9 mouse cellular contexts compared by ENCODE assay signal in the genomic region with DNA sequence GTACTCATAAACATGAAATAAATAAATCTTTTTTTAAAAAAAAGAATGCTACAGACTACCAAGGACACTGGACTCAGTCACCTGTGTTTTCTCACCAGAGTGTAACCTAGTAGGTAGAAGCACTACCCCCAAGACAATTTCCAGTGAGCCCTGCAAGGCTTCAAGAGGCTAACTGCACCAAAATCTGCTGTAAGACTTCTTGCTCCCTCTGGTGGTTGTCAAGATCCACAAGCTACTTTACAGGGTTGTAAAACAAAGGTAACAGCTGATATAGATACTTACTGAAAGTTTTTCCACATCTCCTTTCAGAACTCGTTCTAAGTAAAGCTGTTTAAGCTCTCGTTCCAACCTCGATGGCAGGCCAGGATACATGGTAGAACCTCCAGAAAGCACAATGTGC. TPM values are rescaled to one million over a fixed set of nuclear protein-coding genes. Genes with fewer than 3 reads are reported as not detected.
DNase-seq lines count a peak whose midpoint lies in the region; ATAC-seq and TF ChIP-seq lines count a peak whose summit lies in the region.
"Had no signal": no experiment of that assay in that cellular context is flagged by ENCODE, and none has a peak within 500 bp of the region (broad histone marks: within the 10 kb centered on the region; RNA-seq: fewer than 3 reads in every experiment).

No protein-coding gene starts in this region.

- 0 out of 2 replicates have a peak, but pooled peaks have one; percentile 37 for ATAC-seq in limb, embryonic 14.5 days (ENCODE audit: low FRiP score, low read depth)
- no peak for ATAC-seq in heart, postnatal 0 days (ENCODE audit: insufficient read depth, low read depth)

- DNase-seq in adrenal gland, postnatal 10 days, result peak; percentile 17
- no peak for DNase-seq in adrenal gland, adult 2 months
- DNase-seq in limb, embryonic 14.5 days (ENCODE audit: low spot score), result peak; percentile 66
- no peak for DNase-seq in limb, embryonic 10.5 days (ENCODE audit: low spot score)
- DNase-seq in cerebellum, adult 11 months, result peak; percentile 31
- peak; percentile 47 for DNase-seq in heart, postnatal 0 days (ENCODE audit: low spot score)
- DNase-seq in lung, postnatal 25 days (ENCODE audit: low spot score), result peak; percentile 47
- DNase-seq in adrenal gland, adult 8-10 months, result no peak

- no peak overlapping the region for H3K9ac ChIP-seq in limb, embryonic 14.5 days (ENCODE audit: low read depth, low read length, severe bottlenecking)
- H3K9ac ChIP-seq in heart, postnatal 0 days (replicated peaks; ENCODE audit: low read depth, low read length), result no peak overlapping the region
- H3K9ac ChIP-seq: lung, embryonic 15.5 days had no signal

- no peak for TF ChIP-seq EP300 in heart, postnatal 0 days (IDR thresholded peaks at IDR 0.05; ENCODE audit: low read depth)

- no peak overlapping the region for H3K4me2 ChIP-seq in limb, embryonic 14.5 days (replicated peaks; ENCODE audit: low read depth, low read length, severe bottlenecking)
- no peak overlapping the region for H3K4me2 ChIP-seq in heart, postnatal 0 days (ENCODE audit: low read depth, low read length)
- H3K4me2 ChIP-seq: lung, embryonic 15.5 days had no signal

- H3K4me1 ChIP-seq in limb, embryonic 14.5 days (ENCODE audit: control insufficient read depth, insufficient read depth, low read length), result no peaks in the 10 kb centered on the region
- H3K4me1 ChIP-seq in limb, embryonic 10.5 days, result no peaks in the 10 kb centered on the region
- H3K4me1 ChIP-seq in heart, postnatal 0 days (ENCODE audit: control insufficient read depth, insufficient read depth), result no peaks in the 10 kb centered on the region
- H3K4me1 ChIP-seq: lung, embryonic 15.5 days had no signal

- WGBS in limb, embryonic 14.5 days, result 54% methylated on average over 3 of the region's 3 CpGs
- WGBS in limb, embryonic 10.5 days, result 89% methylated on average over 3 of the region's 3 CpGs
- 58% methylated on average over 3 of the region's 3 CpGs for WGBS in heart, postnatal 0 days

- H3K36me3 ChIP-seq in limb, embryonic 14.5 days (ENCODE audit: control insufficient read depth, insufficient read depth, low read length), result peaks cover 62% of the 10 kb centered on the region
- H3K36me3 ChIP-seq in limb, embryonic 10.5 days, result peaks cover 83% of the 10 kb centered on the region
- peaks cover 70% of the 10 kb centered on the region for H3K36me3 ChIP-seq in heart, postnatal 0 days (replicated peaks; ENCODE audit: control insufficient read depth, insufficient read depth, low read length)

- H3K4me3 ChIP-seq in limb, embryonic 14.5 days (replicated peaks; ENCODE audit: low read length), result no peak overlapping the region
- no peak overlapping the region for H3K4me3 ChIP-seq in limb, embryonic 10.5 days
- H3K4me3 ChIP-seq in heart, postnatal 0 days (ENCODE audit: low read depth, low read length), result no peak overlapping the region
- H3K4me3 ChIP-seq: lung, embryonic 15.5 days had no signal

- TF ChIP-seq CTCF in heart, postnatal 0 days (IDR thresholded peaks at IDR 0.05; ENCODE audit: low read depth), result peak; percentile 74

- H3K27me3 ChIP-seq in limb, embryonic 14.5 days (ENCODE audit: control insufficient read depth, insufficient read depth, low read length), result no peaks in the 10 kb centered on the region
- H3K27me3 ChIP-seq in limb, embryonic 10.5 days (ENCODE audit: low read depth, poor library complexity, severe bottlenecking), result no peaks in the 10 kb centered on the region
- H3K27me3 ChIP-seq in heart, postnatal 0 days (ENCODE audit: control insufficient read depth, insufficient read depth, low read length), result no peaks in the 10 kb centered on the region
- H3K27me3 ChIP-seq: lung, embryonic 15.5 days had no signal

- no peaks in the 10 kb centered on the region for H3K9me3 ChIP-seq in limb, embryonic 14.5 days (ENCODE audit: control insufficient read depth, low read length)
- no peaks in the 10 kb centered on the region for H3K9me3 ChIP-seq in limb, embryonic 10.5 days (replicated peaks)
- H3K9me3 ChIP-seq in heart, postnatal 0 days (replicated peaks; ENCODE audit: control insufficient read depth, low read length), result no peaks in the 10 kb centered on the region
- H3K9me3 ChIP-seq: lung, embryonic 15.5 days had no signal

- no peak for TF ChIP-seq POLR2A in limb, embryonic 14.5 days (IDR thresholded peaks at IDR 0.05; ENCODE audit: borderline replicate concordance, extremely low read depth, insufficient read depth, insufficient read length)

- H3K27ac ChIP-seq in limb, embryonic 14.5 days (replicated peaks; ENCODE audit: low read depth, low read length), result no peak overlapping the region
- no peak overlapping the region for H3K27ac ChIP-seq in limb, embryonic 10.5 days
- no peak overlapping the region for H3K27ac ChIP-seq in heart, postnatal 0 days (ENCODE audit: low read depth)
- H3K27ac ChIP-seq: lung, embryonic 15.5 days had no signal

RNA-seq across cellular contexts. Expression of a gene that starts 40.5 kb away (rescaled TPM):
- total RNA-seq in adrenal gland, postnatal 10 days (2021), result 100 to 1,000 TPM; 102 to 107 TPM
- total RNA-seq in adrenal gland, adult 2 months (2021), result 100 to 1,000 TPM; 109 to 140 TPM
- polyA plus RNA-seq in adrenal gland, adult 2 months (2012; rRNA removed), result 4.4 and 5.0 TPM in 2 replicates
- 56.3 and 62.6 TPM in 2 replicates for polyA plus RNA-seq in limb, embryonic 14.5 days (2012; rRNA removed)
- polyA plus RNA-seq in limb, embryonic 14.5 days (2014; fragmentation: Nextera tagmentation; extraction: Ambion mirVana), result 64.4 and 67.3 TPM in 2 replicates
- 86.0 and 103 TPM in 2 replicates for polyA plus RNA-seq in limb, embryonic 10.5 days (2016; fragmentation: Nextera tagmentation; extraction: Ambion mirVana)
- total RNA-seq in heart, postnatal 0 days (2014; rRNA removed; ENCODE audit: low replicate concordance), result 18.4 and 25.2 TPM in 2 replicates
- polyA plus RNA-seq in heart, postnatal 0 days (2015; fragmentation: Nextera tagmentation; extraction: Ambion mirVana), result 58.8 and 59.7 TPM in 2 replicates
- total RNA-seq in adrenal gland, adult 8-10 months (2022), result 100 to 1,000 TPM; 136 to 161 (median 154) TPM

Comparison
In these comparisons a context has a peak if more than half of its experiments do, and no peak if none do; other contexts are left out.
1. DNase-seq: peak in adrenal gland, postnatal 10 days (single experiment), limb, embryonic 14.5 days (single experiment), cerebellum, adult 11 months (single experiment), heart, postnatal 0 days (single experiment) and lung, postnatal 25 days (single experiment); none in adrenal gland, adult 2 months (single experiment), limb, embryonic 10.5 days (single experiment) and adrenal gland, adult 8-10 months (single experiment).